Mouse (Mus musculus) hindbrain, embryonic 15.5 days (tissue): ENCODE data around the gene Ndufv3. TPM values are rescaled to one million over a fixed set of nuclear protein-coding genes. Genes with fewer than 3 reads are reported as not detected.

ENCODE experiments used
- microRNA-seq: library from miRNA; unstranded; fragments of <30 nt; microRNA quantifications from one replicate; pipeline ENCODE4, GENCODE M21; 2016
- polyA plus RNA-seq: library from polyadenylated mRNA; unstranded; fragments of >200 nt; fragmentation: Nextera tagmentation; extraction: Ambion mirVana; gene quantifications from 2 replicates; pipeline ENCODE4 v1.2.1, GENCODE M21; 2015

Gene Ndufv3
- polyA plus RNA-seq, 1 experiment from 2014 or later, result 445 TPM

Small RNA genes lying within 50 kb of the gene (microRNA-seq; reads per million reads assigned to microRNA genes)
- gene Gm24970, result not detected

Other genes starting within 250 kb of the Ndufv3 start
- gene Rsph1, start 242.7 kb upstream of the Ndufv3 start, polyA plus RNA-seq, result 5.9 and 7.5 TPM in 2 replicates
- 9.4 and 13.4 TPM in 2 replicates for gene Slc37a1, start 233.3 kb upstream of the Ndufv3 start, polyA plus RNA-seq
- 28.1 and 34.2 TPM in 2 replicates for gene Pde9a, start 133.9 kb upstream of the Ndufv3 start, polyA plus RNA-seq
- 37.2 and 38.1 TPM in 2 replicates for gene Wdr4, start 135 bp upstream of the Ndufv3 start, polyA plus RNA-seq
- 33.9 and 36.7 TPM in 2 replicates for gene Pknox1, start 44.6 kb downstream of the Ndufv3 start, polyA plus RNA-seq
- 8.9 TPM in 2 replicates for gene Cbs, start 117.1 kb downstream of the Ndufv3 start, polyA plus RNA-seq
- 196 and 202 TPM in 2 replicates for gene U2af1, start 138.8 kb downstream of the Ndufv3 start, polyA plus RNA-seq
- gene Cryaa, start 157.7 kb downstream of the Ndufv3 start, polyA plus RNA-seq, result 0.49 and 0.50 TPM in 2 replicates